Mouse (Mus musculus): ENCODE measurements around the gene Gm3542.
"Not testable (repeated sequence)": the region's sequence is repeated elsewhere in the genome, so short reads cannot be mapped to it uniquely, and the experiment has no call there.

The Gm3542 gene

GRCm38 (mm10) chr14:5334828-5335227 lies at the start of gene Gm3542:
Gene Gm3542, minus strand, starts transcription at chr14:5334928.
- not testable (repeated sequence) for DNase-seq (ENCODE audit: extremely low spot score)
